Comparison of ENCODE assay signal across 8 mouse cellular contexts in genomic region chr4:129810798-129811604, GRCm38 (mm10). TPM values are rescaled to one million over a fixed set of nuclear protein-coding genes. Genes with fewer than 3 reads are reported as not detected.
DNase-seq lines count a peak whose midpoint lies in the region; ATAC-seq and TF ChIP-seq lines count a peak whose summit lies in the region.

Gene Ptp4a2, plus strand, starts transcription at chr4:129811219.

- H3K79me2 ChIP-seq in heart, adult 2 months (replicated peaks; ENCODE audit: control insufficient read depth, insufficient read depth, low read length) = no peaks in the 10 kb centered on the region

- no peak for TF ChIP-seq EP300 in heart, adult 2 months (IDR thresholded peaks at IDR 0.05; ENCODE audit: insufficient read depth, low read depth, low read length)

- no peaks in the 10 kb centered on the region for H3K9me3 ChIP-seq in limb, embryonic 13.5 days
- no peaks in the 10 kb centered on the region for H3K9me3 ChIP-seq in midbrain, embryonic 13.5 days
- no peaks in the 10 kb centered on the region for H3K9me3 ChIP-seq in stomach, embryonic 15.5 days

- 6% methylated on average over 35 of the region's 35 CpGs for WGBS in heart, adult 2 months
- 5% methylated on average over 35 of the region's 35 CpGs for whole genome bisulfite sequencing in limb, embryonic 13.5 days
- WGBS in midbrain, embryonic 13.5 days = 21% methylated on average over 35 of the region's 35 CpGs
- WGBS in stomach, embryonic 15.5 days = 7% methylated on average over 35 of the region's 35 CpGs

- peak; percentile 91 for DNase-seq in T-cell, adult 2 months (ENCODE audit: low spot score)
- peak; percentile 57 for DNase-seq in embryo, embryonic 11 days
- peak; percentile 74 to 86 for DNase-seq in heart, adult 2 months
- DNase-seq in kidney, adult 18-20 months = peak; percentile 56
- DNase-seq in MN1 (ENCODE audit: low spot score) = no peak

- TF ChIP-seq CTCF in heart, adult 2 months (IDR thresholded peaks at IDR 0.05) = no peak

- intact Hi-C loops in heart, adult 2 months (cut with DNase I) = no loop called here

- H3K4me1 ChIP-seq in heart, adult 2 months (ENCODE audit: control insufficient read depth, insufficient read depth, low read length) = peaks cover 6% of the 10 kb centered on the region
- peaks cover 20% of the 10 kb centered on the region for H3K4me1 ChIP-seq in limb, embryonic 13.5 days
- H3K4me1 ChIP-seq in midbrain, embryonic 13.5 days (replicated peaks) = peaks cover 5% of the 10 kb centered on the region
- H3K4me1 ChIP-seq in stomach, embryonic 15.5 days = peaks cover 8% of the 10 kb centered on the region; the same call in 1 of the 2 replicates

- peak within 1 kb of the TSS; percentile 77 for H3K9ac ChIP-seq in heart, adult 2 months (ENCODE audit: low read depth, low read length)
- H3K9ac ChIP-seq in limb, embryonic 13.5 days = peak within 1 kb of the TSS; percentile 57
- peak within 1 kb of the TSS; percentile 56 for H3K9ac ChIP-seq in midbrain, embryonic 13.5 days (replicated peaks)
- peak within 1 kb of the TSS; percentile 23; the same call in 1 of the 2 replicates for H3K9ac ChIP-seq in stomach, embryonic 15.5 days

- H3K36me3 ChIP-seq in heart, adult 2 months (ENCODE audit: control insufficient read depth, insufficient read depth, low read length) = peaks cover 4% of the 10 kb centered on the region; the same call in 1 of the 2 replicates
- no peaks in the 10 kb centered on the region for H3K36me3 ChIP-seq in limb, embryonic 13.5 days
- no peaks in the 10 kb centered on the region for H3K36me3 ChIP-seq in midbrain, embryonic 13.5 days
- H3K36me3 ChIP-seq in stomach, embryonic 15.5 days = no peaks in the 10 kb centered on the region

- TF ChIP-seq POLR2A in heart, adult 2 months (IDR thresholded peaks at IDR 0.05; ENCODE audit: insufficient read depth, low read depth, low read length) = 0 out of 2 replicates have a peak, but pooled peaks have one; percentile 14

- ATAC-seq in limb, embryonic 13.5 days (ENCODE audit: low FRiP score, low read depth) = peak; percentile 78
- no peak for ATAC-seq in midbrain, embryonic 13.5 days
- ATAC-seq in stomach, embryonic 15.5 days (ENCODE audit: insufficient read depth, low FRiP score, low read depth) = peak; percentile 85

- H3K4me2 ChIP-seq in limb, embryonic 13.5 days (replicated peaks) = peak within 1 kb of the TSS; percentile 73
- peak within 1 kb of the TSS; percentile 59 for H3K4me2 ChIP-seq in midbrain, embryonic 13.5 days (replicated peaks)
- peak within 1 kb of the TSS; percentile 68 for H3K4me2 ChIP-seq in stomach, embryonic 15.5 days

- H3K27me3 ChIP-seq in heart, adult 2 months (ENCODE audit: control insufficient read depth, insufficient read depth, low read length) = no peaks in the 10 kb centered on the region
- H3K27me3 ChIP-seq in limb, embryonic 13.5 days = no peaks in the 10 kb centered on the region
- peaks cover 11% of the 10 kb centered on the region for H3K27me3 ChIP-seq in midbrain, embryonic 13.5 days
- no peaks in the 10 kb centered on the region for H3K27me3 ChIP-seq in stomach, embryonic 15.5 days (replicated peaks)

- peak within 1 kb of the TSS; percentile 76 for H3K27ac ChIP-seq in heart, adult 2 months
- no peak within 1 kb of the TSS for H3K27ac ChIP-seq in limb, embryonic 13.5 days
- H3K27ac ChIP-seq in midbrain, embryonic 13.5 days = no peak within 1 kb of the TSS
- H3K27ac ChIP-seq in stomach, embryonic 15.5 days = peak within 1 kb of the TSS; percentile 80

- peak within 1 kb of the TSS; percentile 50 for H3K4me3 ChIP-seq in heart, adult 2 months
- H3K4me3 ChIP-seq in limb, embryonic 13.5 days = peak within 1 kb of the TSS; percentile 42
- H3K4me3 ChIP-seq in midbrain, embryonic 13.5 days (replicated peaks) = peak within 1 kb of the TSS; percentile 33
- peak within 1 kb of the TSS; percentile 43 for H3K4me3 ChIP-seq in stomach, embryonic 15.5 days (replicated peaks)

RNA-seq across cellular contexts. Expression of gene Ptp4a2, which starts in this region (rescaled TPM):
- total RNA-seq in heart, adult 2 months (2021) = 100 to 1,000 TPM; 194 to 199 TPM
- 51.6 and 110 TPM in 2 replicates for polyA plus RNA-seq in heart, adult 2 months (2012; rRNA removed)
- polyA plus RNA-seq in limb, embryonic 13.5 days (2015; fragmentation: Nextera tagmentation; extraction: Ambion mirVana) = 370 and 392 TPM in 2 replicates
- 287 and 316 TPM in 2 replicates for polyA plus RNA-seq in midbrain, embryonic 13.5 days (2015; fragmentation: Nextera tagmentation; extraction: Ambion mirVana)
- polyA plus RNA-seq in stomach, embryonic 15.5 days (2015; fragmentation: Nextera tagmentation; extraction: Ambion mirVana) = 318 and 349 TPM in 2 replicates

Comparison
In these comparisons a context has a peak if more than half of its experiments do, and no peak if none do; other contexts are left out.
1. H3K27ac ChIP-seq: peak in heart, adult 2 months (single experiment) and stomach, embryonic 15.5 days (single experiment); none in limb, embryonic 13.5 days (single experiment) and midbrain, embryonic 13.5 days (single experiment).
2. H3K9ac ChIP-seq: peak in every context shown above with its lines; median percentile 77 in heart, adult 2 months; 57 in limb, embryonic 13.5 days; 56 in midbrain, embryonic 13.5 days; 23 in stomach, embryonic 15.5 days.
3. Peak in every context shown above with its lines, with median percentiles within 50 percentile points of each other: H3K4me3 ChIP-seq and H3K4me2 ChIP-seq.